Mouse (Mus musculus) intestine, postnatal 0 days (tissue): ENCODE data around the gene Kcnj3. TPM values are rescaled to one million over a fixed set of nuclear protein-coding genes. Genes with fewer than 3 reads are reported as not detected.

Experiments
- ATAC-seq: fragments of 200-750 bp; cut with Nextera tagmentation; 2 replicates; pipeline ENCODE4 v1.8.0; 2017; ENCODE audit warnings: mild to moderate bottlenecking, moderate TSS enrichment, moderate library complexity
- H3K27ac ChIP-seq: fragments of 300-500 bp; sonication (generic); 2 replicates; pipeline ENCODE4 v1.5.1; 2014; ENCODE audit warnings: mild to moderate bottlenecking, low read depth, low read length, moderate library complexity
- H3K27me3 ChIP-seq: fragments of 300-500 bp; sonication (generic); replicated peaks from 2 replicates; pipeline ENCODE4 v1.6.1; 2014; ENCODE audit warnings: low read length, mixed read lengths; ENCODE audit not compliant: control insufficient read depth, insufficient read depth
- H3K36me3 ChIP-seq: fragments of 300-500 bp; sonication (generic); 2 replicates; pipeline ENCODE4 v1.6.1; 2014; ENCODE audit warnings: mild to moderate bottlenecking, moderate library complexity; ENCODE audit not compliant: control insufficient read depth, insufficient read depth
- H3K4me1 ChIP-seq: fragments of 300-500 bp; sonication (generic); replicated peaks from 2 replicates; pipeline ENCODE4 v1.6.1; 2014; ENCODE audit warnings: antibody characterized with exemption, low read length, mixed read lengths; ENCODE audit not compliant: control insufficient read depth, insufficient read depth
- H3K4me2 ChIP-seq: fragments of 300-500 bp; sonication (generic); replicated peaks from 2 replicates; pipeline ENCODE4 v1.6.1; 2014; ENCODE audit warnings: low read depth, mild to moderate bottlenecking, moderate library complexity
- H3K4me3 ChIP-seq: fragments of 300-500 bp; sonication (generic); 2 replicates; pipeline ENCODE4 v1.5.1; 2014; ENCODE audit warnings: low read depth, low read length
- H3K9ac ChIP-seq: fragments of 300-500 bp; sonication (generic); 2 replicates; pipeline ENCODE4 v1.6.1; 2014; ENCODE audit warnings: mild to moderate bottlenecking, low read depth, low read length
- H3K9me3 ChIP-seq: fragments of 300-500 bp; sonication (generic); 2 replicates; pipeline ENCODE4 v1.6.1; 2016; ENCODE audit warnings: mixed run types; ENCODE audit not compliant: control insufficient read depth
- CTCF ChIP-seq: sonication (generic); IDR thresholded peaks from 2 replicates; pipeline ENCODE4 v1.5.1; 2016; ENCODE audit warnings: low read depth, mild to moderate bottlenecking, control low read depth, antibody characterized with exemption, moderate library complexity
- WGBS: fragments of 180-500 bp; shearing (Covaris S2); extraction: QIAGEN DNeasy Blood & Tissue Kit; methylation state at CpG from one replicate; pipeline ENCODE4 v1.1.7; 2014; 5-methylcytosine and 5-hydroxymethylcytosine counted together
- polyA plus RNA-seq: library from polyadenylated mRNA; unstranded; fragments of >200 nt; fragmentation: Nextera tagmentation; extraction: Ambion mirVana; gene quantifications from 2 replicates; pipeline ENCODE4 v1.2.1, GENCODE M21; 2015

The Kcnj3 gene
- polyA plus RNA-seq, 1 experiment from 2014 or later = 0.22 TPM

DNA sequence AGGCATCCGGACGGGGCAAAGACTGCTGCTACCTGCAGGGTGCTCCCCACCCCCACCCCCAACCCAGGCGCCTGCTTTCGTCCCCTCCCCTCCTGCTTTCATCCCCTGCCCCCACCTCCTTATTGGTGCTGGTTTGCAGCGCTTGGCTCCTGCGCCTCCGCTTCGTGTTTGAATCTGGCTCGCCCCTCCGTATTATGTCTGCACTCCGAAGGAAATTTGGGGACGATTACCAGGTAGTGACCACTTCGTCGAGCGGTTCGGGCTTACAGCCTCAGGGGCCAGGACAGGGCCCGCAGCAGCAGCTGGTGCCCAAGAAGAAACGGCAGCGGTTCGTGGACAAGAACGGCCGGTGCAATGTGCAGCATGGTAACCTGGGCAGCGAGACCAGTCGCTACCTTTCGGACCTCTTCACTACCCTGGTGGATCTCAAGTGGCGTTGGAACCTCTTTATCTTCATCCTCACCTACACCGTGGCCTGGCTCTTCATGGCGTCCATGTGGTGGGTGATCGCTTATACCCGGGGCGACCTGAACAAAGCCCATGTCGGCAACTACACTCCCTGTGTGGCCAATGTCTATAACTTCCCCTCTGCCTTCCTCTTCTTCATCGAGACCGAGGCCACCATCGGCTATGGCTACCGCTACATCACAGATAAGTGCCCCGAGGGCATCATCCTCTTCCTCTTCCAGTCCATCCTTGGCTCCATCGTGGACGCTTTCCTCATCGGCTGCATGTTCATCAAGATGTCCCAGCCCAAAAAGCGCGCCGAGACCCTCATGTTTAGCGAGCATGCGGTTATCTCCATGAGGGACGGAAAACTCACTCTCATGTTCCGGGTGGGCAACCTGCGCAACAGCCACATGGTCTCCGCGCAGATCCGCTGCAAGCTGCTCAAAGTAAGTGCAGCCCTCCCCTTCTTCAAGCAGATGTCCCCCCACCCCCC lies 1.5 kb downstream of the Kcnj3 start:
- WGBS = 2% methylated on average over 49 of the region's 51 CpGs
- Histone ChIP-seq H3K36me3 (no peaks in the 10 kb centered on the region), H3K9ac (no peak overlapping the region), H3K27ac (no peak overlapping the region), H3K9me3 (no peaks in the 10 kb centered on the region), H3K4me1 (peaks cover 5% of the 10 kb centered on the region; the same call in 1 of the 2 replicates), H3K4me2 (peak overlapping the region; percentile 68), H3K27me3 (peaks cover 17% of the 10 kb centered on the region), H3K4me3 (peak overlapping the region; percentile 36)
- TF ChIP-seq CTCF = no peak
- no peak for ATAC-seq

DNA sequence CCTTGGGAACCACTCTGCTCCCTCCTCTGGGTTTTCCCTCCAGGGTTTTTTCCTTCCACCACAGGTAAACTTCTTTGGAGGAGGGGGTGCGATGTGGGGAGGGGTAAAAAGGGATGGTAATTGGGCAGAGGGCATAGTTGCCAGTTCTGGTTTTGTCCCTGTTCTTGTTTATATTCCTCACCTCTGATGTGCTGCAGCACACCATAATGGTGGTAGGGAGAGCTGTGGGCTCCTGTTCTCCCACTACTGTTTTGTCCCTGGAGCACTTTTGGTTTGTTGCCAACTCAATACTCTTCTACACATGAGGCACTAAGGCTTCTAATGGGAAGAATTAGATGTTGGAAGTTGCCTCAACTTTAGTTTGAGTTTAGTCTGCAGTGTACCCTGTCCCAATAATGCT lies 2.2 kb downstream of the Kcnj3 start:
- Histone ChIP-seq H3K4me1 (peaks cover 5% of the 10 kb centered on the region; the same call in 1 of the 2 replicates), H3K9ac (no peak overlapping the region), H3K36me3 (no peaks in the 10 kb centered on the region), H3K27ac (no peak overlapping the region), H3K27me3 (peaks cover 17% of the 10 kb centered on the region), H3K4me3 (peak overlapping the region; percentile 36; the same call in 1 of the 2 replicates), H3K9me3 (no peaks in the 10 kb centered on the region), H3K4me2 (peak overlapping the region; percentile 68; the same call in 1 of the 2 replicates)
- 14% methylated on average over 1 of the region's 1 CpGs for WGBS
- no peak for TF ChIP-seq CTCF
- no peak for ATAC-seq

DNA sequence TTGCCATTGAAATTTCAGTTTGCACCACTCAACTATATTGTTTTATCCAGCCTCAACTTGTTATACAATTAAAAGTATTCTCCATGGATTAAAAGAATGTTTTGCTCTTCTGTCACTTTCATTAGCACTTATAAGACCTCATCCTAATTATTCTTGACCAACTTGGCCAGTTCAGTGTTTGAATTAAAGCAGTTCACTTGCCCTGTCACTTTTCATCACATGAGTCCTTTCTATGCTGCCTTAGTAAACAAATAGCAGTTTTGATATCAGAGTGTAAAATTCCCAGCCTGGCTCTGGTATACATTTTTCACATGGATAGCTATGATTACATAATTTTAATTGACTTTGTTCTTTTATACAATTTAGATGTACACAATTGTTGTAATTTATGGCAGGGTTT lies 3.4 kb downstream of the Kcnj3 start:
- Histone ChIP-seq H3K4me1 (peaks cover 5% of the 10 kb centered on the region; the same call in 1 of the 2 replicates), H3K4me3 (no peak overlapping the region), H3K27ac (no peak overlapping the region), H3K9ac (no peak overlapping the region), H3K4me2 (no peak overlapping the region), H3K36me3 (no peaks in the 10 kb centered on the region), H3K9me3 (no peaks in the 10 kb centered on the region), H3K27me3 (peaks cover 17% of the 10 kb centered on the region)
- TF ChIP-seq CTCF = no peak
- ATAC-seq = no peak

DNA sequence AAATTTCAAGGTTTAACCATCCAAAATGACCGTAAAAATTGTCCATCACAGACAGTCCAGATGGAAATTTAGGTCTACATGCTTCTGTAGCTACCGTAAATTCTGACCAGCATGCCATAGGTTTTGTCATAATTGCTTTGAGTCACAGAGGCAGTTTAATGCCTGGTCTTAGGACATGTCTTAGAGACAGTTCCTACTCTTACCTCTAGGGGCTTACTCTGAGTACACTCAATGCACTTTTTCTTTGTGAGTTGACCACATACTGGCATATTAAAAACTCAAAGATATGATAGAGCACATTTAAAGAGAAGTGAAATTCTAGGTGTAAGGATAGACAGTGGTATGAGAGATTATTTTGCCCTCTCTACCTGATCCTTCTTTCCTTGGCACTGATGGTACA lies 6.2 kb downstream of the Kcnj3 start:
- Histone ChIP-seq H3K4me2 (no peak overlapping the region), H3K36me3 (no peaks in the 10 kb centered on the region), H3K9me3 (no peaks in the 10 kb centered on the region), H3K9ac (no peak overlapping the region), H3K27ac (no peak overlapping the region), H3K4me3 (no peak overlapping the region), H3K27me3 (peaks cover 8% of the 10 kb centered on the region), H3K4me1 (no peaks in the 10 kb centered on the region)
- 89% methylated on average over 2 of the region's 2 CpGs for WGBS
- ATAC-seq = no peak
- peak; percentile 50 for TF ChIP-seq CTCF

DNA sequence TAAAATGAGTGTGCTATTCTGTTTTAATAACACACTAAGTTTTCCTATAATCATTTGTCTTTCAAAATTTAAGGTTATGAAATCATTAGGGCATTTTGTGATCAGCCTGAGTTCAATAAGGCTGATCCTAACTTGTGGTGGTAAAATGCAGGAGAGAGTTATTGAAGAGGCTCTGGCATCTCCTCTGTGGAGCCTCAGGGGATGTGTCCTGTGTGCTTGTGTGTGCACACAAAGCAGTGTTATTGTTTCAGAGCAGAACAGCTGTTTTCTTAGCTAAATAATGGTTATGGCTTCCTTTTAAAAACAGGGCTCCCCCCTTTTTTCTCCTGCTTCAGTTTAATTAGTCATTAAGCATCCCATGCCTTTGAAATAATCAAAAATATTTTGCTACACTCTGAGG lies 11.5 kb downstream of the Kcnj3 start:
- H3K4me3 ChIP-seq = no peak overlapping the region
- no peaks in the 10 kb centered on the region for H3K4me1 ChIP-seq
- no peak for ATAC-seq
- no peaks in the 10 kb centered on the region for H3K27me3 ChIP-seq
- H3K27ac ChIP-seq = no peak overlapping the region
- no peak overlapping the region for H3K4me2 ChIP-seq
- no peak overlapping the region for H3K9ac ChIP-seq
- H3K9me3 ChIP-seq = no peaks in the 10 kb centered on the region
- no peaks in the 10 kb centered on the region for H3K36me3 ChIP-seq
- no peak for TF ChIP-seq CTCF

DNA sequence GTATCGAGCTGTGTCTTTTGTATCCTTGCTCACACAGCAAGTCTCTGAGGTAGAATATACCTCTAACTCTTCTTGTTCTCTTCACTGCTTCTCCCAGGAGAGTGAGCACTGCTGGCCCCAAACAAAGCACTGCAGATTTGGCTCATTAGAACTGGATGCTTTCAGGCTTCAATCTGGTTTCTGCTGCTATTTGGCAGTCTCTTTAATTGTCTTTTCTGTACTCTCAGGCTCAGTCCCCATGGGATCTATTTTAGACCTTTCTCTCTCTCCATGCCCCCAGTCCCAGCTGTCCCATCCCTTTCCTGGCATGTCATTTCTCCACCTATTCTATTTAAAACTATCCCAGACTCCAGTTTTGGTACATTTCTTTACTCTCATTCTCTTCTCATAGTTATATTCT lies 15.0 kb downstream of the Kcnj3 start:
- ATAC-seq = no peak
- 74% methylated on average over 1 of the region's 1 CpGs for WGBS
- no peak for TF ChIP-seq CTCF

More for the DNA sequence above, 15.0 kb downstream of the Kcnj3 start:
- Histone ChIP-seq H3K36me3 (no peaks in the 10 kb centered on the region), H3K27me3 (no peaks in the 10 kb centered on the region), H3K9me3 (no peaks in the 10 kb centered on the region), H3K9ac (no peak overlapping the region), H3K4me1 (no peaks in the 10 kb centered on the region), H3K4me2 (no peak overlapping the region), H3K4me3 (no peak overlapping the region), H3K27ac (no peak overlapping the region)
